Mouse (Mus musculus) ES-CJ7 (cell line): ENCODE results near the gene Ap1s2.

Experiments used
- DNase-seq: peaks from one replicate; pipeline ENCODE4 v3.0.0; 2011; ENCODE audit warnings: low read depth, low spot score

Ap1s2 gene

DNA sequence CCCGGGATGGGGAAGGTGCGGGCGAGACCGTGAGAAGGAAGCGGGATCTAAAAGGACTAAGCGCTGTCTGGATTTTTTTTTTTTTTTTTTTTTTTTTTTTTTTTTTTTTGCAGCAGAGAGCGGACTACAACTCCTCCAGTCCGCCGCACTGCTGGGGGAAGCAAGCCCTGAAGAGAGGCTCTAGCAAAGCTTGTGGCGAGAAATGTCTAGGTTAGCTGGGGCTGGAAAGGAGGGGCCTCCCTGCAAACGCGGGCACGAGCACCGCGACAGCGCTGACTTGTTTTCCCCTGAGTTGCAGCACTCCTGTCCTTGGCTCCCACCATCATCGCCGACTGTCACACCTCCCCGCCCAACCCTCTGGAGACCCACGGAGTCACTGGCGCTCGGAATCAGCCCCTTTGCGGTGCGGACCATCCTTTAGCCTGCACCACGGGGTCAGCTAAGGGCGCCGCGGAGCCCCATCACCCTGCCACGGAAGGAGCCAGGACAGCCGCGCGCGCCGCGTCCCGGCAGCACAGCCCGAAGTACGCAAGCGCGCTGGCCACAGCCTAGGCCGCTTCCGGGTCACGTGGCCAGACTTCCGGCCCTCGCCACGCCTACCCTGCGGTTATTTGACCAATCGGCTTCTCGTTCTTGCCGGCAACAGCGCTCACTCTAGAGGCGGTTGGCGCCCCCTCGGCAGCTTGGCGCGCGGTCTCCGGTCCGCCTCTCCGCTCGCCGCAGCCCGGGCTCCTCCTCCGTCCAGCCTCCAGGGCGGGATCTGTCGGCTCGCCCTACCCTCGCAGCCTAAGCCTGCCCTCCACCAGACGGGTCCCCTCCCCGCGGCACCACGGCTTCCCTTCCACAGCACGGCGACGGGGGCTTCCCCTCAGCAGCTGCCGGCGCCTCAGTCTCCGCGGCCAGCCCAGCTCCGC, at the start of gene Ap1s2:
Ap1s2 (plus strand) TSS at position 681 of the 914 bp plus-strand sequence.
- DNase-seq = peak; percentile 91

DNA sequence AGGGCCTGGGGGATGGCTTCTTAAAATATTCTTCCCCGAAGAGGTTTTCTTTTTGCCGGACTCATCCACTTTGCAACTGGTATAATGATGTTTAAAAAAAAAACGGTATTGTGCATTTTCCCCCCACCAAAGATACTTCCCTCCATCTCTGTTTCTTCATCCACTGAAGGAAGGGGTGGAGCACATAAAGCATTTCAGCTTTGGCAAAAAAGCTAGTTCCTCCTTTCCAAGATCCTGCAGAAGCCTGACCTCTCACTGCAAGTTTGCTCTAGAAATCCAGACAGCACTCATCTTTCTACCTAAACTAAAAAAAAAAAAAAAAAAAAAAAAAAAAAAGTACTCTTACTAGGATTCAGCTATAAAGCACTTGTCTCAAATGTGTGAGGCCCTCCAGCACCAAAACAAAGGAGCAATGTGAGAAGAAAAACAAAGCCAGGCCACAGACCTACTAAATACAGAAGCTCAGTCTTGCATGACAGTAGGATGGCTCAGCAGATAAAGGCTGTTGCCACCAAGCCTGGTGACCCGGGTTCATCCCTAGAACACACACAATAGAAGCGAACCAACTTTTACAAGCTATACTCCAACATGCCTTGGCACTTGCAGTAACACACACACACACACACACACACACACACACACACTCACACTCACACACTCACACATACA, 41.0 kb upstream of the Ap1s2 start:
- no peak for DNase-seq

DNA sequence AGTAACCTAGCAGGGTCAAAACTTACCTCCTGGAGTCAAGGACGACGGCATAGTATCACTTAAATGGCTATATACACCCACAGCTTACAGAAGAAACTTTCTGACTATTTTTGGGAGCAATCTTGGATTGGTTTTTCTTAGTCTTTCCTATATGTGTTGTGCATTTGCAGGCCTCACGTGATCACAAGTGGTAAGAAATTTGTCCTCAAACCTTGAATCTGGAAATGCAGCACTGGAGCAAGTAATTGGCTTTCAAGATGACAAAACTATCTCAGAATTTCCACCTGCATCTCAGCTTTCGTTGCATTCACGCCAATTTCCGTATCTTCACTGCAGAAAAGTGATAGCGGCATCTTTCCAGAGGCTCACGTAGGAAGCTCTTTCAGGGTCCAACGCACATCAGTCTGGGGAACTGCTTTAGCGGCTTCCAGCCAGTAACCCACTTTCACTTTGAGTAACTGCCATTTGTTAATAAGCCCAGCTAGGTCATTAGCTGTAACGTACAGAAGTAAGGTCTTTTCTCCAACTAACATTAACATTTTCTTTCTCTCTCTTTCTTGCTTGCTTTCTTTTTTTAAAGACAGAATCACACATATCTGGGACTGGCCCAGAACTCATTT, 40.0 kb upstream of the Ap1s2 start:
- no peak for DNase-seq

DNA sequence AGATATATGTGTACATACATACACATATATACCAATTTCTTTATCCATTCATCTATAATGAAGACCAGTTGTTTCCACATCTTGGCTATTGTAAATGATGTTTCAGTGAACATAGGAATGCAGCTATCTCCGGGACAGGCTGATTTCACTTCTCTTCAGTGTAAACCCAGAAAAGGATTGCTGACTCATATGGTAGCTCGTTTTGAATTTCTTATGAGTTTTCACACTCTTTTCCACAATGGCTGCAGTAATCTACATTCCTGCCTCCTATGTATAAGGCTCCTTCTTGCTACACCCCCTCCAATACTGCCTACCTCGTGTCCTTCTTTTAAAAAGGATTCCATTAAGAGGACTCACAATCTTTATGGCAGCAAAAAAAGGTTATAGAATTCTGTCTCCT, 32.9 kb upstream of the Ap1s2 start:
- no peak for DNase-seq

DNA sequence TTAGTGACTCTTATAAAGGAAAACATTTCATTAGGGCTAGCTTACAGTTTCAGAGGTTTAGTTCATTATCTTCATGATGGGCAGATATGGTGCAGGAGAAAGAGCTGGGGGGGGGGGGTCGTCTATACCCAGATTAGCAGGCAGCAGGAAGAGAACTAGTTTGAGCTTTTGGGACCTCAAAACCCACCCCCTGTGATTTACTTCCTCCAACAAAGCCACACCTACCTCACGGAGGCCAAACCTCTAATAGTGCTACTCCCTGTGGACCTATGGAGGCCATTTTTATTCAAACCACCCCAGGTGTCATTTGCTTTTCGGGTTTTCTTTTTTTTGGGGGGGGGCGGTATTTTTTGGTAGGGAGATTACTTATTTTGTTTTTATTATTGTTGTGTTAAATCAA, 32.2 kb upstream of the Ap1s2 start:
- peak; percentile 9 for DNase-seq

DNA sequence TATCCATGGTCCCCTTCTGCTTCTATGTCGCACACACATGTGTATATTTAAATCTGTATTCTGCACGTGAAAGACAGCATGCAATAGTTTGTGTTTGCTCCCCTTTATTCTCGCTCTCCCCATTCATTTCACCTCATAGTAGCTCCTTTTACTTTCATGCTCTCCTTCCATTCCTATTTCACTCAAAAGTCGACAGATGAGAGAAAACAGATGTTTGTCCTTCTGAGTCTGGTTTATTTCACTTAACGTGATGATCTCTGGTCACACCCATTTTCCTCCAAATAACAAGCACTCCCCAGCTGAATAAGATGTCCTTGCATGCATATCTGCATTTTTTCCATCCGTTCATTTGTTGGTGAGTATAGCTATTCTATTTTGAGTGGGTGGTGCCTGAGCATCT, 29.8 kb upstream of the Ap1s2 start:
- no peak for DNase-seq

DNA sequence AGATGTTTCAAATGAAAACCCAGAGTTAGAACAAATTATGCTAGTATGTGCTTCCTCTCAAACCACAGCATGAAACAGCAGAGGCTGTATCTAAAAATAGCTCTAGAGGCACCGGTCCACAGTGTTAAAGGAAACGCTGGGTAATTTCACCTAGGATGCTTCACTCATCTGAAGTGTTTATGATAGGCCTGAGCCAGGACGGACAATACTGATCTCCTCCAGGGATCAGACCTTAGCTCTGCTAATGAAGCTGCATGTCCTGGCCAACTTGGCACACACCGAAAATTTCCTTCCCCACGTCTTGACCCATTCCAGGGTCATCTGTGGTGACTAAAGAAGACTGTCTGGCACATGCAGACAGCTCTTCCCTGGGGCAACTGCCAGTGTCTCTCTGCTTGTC, 29.4 kb upstream of the Ap1s2 start:
- DNase-seq = no peak

DNA sequence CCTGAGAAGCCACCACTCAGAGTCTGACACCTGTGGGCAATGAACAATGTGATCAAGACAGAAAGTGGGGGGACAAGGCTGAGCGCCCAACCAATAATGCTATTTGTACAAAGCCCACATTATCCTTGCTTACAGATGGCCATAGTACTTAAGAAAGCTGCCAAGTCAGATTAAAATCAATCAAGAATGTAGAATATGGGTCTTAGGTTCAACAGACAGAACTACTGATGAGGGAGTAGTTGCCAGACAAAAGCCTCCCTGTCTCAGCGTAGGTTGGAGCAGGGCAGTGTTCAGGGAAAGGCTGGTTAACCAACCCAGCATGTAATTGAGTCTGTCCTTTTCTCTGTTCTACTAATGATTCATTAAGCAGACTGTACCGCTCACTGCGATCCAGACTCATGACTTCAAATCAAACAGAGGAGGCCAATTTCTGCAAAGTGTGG, 23.3 kb upstream of the Ap1s2 start:
- DNase-seq = no peak

DNA sequence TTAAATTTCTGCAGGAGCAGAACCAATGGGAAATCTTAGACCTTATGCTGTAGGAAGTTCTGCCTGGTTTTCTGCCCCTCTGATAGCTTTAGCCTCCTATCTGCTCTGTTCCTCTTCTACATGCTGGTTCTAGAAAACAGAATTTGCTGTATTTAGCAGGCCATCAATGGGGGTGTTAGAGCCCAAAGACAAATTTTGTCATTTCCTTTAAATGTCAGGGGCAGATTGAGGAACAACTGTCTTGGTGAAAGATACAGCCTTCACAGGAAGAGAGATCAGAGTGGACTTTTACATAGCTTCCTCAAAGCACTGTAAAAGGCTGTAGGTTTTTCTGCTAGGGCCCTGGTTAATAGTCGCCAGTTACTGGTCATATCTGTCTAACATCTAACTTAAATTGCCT, 11.5 kb upstream of the Ap1s2 start:
- no peak for DNase-seq

DNA sequence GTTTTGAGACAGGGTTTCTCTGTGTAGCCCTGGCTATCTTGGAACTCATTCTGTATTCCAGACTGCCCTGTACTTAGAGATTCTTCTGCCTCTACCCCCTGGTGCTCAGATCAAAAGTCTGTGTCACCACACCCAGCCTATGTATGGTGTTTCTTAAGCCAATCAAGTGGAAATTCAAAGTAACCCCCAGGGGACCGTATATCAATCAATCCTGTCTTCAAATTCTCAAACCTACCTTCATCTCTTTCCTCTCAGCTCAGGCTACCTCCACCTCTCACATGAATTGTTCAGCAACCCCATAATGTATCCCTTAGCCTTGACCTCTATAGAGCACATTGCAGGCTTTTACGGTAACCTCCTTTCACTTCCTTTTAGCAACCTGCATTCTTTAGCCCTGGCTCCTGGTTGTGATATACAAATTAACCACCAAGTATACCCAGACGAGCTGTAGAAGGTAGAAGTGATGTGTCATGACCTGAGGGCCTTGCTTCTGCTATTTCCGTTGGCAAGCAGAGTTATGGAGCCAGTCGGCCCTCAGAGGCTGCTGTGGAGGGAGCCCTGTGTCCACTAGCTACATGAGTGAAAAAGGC, 9.3 kb upstream of the Ap1s2 start:
- DNase-seq = peak; percentile 60

DNA sequence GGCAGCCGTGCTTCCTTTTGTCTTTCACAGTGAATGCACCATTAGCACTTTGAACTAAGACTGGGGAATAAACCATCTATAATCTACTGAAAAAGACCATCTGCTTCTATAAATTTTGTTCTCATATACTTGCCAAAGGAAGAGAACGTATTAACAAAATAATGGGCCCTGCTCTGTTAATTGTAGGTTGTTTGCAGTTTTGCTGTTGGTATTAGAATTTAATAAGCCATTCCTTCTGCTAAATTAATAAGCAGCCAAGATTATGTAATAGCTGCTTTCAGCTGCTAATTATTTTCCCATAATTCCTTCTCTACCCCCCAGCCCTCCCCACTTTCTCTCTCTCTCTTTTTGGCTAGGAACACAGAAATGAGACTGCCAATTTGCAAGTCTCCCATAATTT, 2.0 kb upstream of the Ap1s2 start:
- DNase-seq = no peak

DNA sequence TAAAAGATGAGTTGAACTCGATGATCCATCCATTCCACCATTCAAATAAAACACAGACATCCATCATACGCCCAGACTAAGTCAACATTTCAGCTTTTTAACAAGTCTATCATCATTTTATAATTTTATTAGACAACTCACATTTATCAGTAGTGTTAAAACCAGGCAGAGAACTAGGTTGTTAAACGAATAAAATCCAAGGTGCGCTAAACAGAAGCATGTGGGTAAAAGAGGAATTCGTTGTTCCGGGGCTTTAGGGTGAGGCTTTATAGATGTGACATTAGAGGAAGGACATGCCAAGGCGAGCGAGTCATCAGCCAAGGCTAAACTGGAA, 847 bp upstream of the Ap1s2 start:
- DNase-seq = no peak

DNA sequence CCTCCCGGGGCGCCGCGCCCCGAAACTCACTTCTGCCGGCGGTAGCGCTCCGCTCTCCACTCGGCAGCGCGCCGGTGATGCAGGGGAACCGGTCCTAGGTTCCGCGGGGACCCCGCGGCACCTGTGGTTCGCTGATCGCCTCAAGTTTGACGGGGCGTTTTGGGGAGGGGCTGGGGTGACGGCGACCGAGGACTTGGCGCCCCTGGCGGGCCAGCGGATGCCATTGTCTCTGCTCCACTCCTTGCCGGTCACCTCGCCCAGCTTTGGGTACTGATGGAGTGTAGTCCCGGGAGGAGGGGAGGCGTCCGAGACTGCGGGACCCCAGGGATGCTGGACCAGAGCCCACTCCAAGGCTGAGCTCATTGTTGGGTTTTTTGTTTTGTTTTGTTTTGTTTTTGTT, 564 bp downstream of the Ap1s2 start:
- peak; percentile 27 for DNase-seq

DNA sequence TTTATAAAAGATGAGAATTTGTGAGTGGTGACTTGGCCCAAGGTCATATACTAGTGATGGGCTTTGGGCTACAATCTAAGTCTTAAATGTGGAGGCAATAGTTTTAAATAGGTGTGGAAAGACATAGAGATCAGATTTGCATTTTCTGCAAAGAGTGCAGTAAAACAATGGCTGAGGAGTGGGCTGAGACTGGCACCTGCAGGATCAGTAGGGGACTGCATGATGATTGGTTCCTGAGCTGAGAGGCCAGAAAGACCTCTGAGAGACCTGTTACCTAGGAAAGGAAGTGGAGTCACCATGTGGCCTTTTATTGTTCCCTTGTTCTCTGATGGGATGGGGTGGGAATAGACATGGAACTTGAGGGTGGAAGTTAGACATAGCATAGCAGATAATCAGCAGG, 4.0 kb downstream of the Ap1s2 start:
- DNase-seq = peak; percentile 43

DNA sequence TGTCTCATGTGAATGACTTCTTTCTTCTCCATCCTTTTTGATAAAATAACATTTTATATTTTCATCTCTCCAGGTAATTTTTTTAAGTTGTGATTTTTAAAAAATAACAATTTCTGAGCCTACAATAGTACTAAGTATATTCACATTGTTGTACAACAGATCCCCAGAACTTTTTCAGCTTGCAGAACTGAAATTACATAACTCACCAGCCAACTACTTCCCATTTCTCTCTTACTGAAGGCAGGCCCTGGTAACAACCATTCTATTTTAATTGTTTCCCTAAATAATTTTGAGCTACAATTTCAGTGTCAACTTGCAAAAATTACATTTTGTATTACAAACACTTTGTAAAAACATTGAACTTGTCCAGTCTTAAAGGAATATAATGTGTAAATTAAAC, 20.7 kb downstream of the Ap1s2 start:
- DNase-seq = no peak

DNA sequence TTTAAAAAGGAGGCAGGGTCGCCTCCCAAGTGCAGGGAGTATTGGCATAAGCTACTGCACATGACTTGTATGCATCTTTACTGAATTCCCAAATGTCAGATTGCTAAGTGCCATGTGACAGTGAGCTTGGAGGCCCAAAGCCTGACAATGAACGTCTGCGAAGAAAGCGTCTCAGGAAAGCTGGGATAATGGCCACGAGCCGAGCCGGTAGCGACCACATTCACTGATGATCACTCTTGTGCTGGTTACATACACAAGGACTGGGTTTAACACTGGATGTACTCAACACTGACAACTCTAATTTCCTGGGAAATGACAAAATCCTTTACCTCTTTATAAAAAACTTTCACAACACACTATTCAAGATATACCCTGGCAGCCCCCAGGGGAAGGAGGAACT, 25.9 kb downstream of the Ap1s2 start:
- DNase-seq = no peak

DNA sequence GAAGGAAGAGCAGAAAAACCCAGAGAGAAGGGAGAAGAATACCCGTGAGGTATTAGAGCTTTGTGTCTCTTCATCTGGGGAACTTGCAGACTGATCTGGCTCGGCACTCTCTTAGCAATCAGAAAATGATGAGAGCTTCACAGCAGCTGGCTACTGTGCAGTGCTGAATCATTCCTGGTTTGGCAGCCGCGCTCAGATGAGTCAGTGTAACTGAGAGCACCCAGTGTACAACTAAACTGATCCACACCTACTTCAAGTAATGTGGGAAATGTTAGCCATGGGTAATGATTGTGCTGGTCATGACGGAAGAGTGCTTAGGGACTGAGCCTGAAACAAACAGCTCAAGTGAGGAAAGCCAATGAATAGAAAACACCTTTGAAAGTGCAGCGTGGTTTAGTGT, 29.8 kb downstream of the Ap1s2 start:
- no peak for DNase-seq

DNA sequence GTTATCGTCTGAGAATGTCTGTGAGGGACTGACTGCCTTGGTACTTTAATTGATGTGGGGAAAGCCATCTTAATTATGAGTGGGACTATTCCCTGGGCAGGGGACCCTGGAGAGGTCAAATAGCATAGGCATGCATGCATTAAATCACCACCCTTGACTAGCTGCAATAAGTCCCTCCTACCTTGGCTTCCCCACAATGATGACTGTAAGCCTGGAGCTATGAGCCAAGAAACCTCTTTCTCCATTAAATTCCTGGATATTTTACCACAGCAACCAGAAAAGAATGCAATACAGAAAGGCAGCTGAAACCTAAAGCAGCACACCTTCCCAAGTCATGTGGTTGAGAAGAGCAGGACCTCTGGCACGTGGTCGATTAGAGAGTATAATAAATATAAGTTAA, 35.6 kb downstream of the Ap1s2 start:
- no peak for DNase-seq

DNA sequence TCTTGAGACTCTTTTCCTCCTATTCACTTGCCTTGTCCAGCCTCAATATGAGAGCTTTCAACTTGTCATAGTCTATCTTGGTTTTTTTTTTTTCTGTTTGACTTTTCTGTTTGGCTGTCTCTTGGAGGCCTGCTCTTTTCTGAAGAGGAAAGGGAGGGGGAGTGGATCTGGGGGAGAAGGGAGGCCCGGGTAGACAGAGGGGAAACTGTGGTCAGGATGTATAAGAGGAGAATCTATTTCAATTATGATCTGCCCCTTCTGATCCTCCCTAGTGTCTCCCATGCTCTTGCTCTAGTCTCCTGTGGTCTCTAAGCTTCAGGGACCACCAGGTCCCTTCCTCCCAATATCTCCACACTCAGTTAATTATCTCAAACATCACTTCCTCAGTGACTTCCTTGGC, 42.8 kb downstream of the Ap1s2 start:
- no peak for DNase-seq

DNA sequence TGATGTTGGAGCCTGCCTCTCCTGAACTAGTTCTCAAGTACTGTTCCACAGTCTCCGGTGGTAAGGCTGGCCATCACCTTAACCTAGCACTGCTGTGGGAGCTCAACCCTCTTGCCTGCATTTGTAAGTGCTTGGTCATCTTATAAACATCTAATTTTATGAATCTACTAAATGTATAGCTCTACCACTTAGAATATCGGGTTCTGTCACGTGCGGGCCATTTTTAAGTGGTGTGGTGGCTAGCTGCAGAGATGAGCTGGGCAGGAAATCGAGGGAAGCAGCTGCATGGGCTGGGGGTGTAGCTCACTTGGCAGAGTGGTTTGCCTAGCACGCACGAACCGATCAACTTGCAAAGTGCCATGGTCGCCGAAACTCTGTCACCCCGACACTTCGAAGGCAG, 48.6 kb downstream of the Ap1s2 start:
- DNase-seq = no peak

DNA sequence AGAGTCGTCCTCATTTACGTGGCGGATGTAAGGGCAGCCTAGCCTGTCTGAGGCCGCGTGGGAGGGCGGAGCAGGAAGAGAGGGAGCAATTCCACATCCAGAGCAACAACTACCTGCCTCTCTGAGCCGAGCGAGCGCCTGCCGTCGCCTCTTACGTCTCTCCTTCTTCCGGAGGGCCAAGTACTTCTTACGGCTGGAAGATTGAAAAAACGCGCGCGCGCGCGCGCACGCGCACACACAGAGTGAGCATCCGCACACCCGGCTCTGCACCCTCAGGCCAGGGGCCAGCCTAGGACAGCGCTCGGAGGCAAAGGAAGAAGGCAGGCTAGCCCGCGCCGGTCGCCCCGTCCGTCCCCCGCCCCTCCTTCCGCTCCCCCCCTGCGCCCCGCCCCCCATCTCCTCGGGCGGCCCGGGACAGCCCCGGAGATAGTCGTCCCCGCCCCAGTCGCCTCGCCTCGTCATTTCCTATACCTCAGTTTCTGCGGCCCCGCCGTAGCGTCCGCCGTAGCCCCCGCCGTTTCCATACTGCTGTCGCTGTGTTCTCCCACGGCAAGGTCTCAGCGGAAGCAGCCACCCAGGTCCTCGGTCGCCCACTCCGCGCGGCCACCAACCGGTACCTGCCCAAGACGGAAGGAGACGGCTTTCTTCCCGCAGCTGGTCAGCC, 49.1 kb downstream of the Ap1s2 start:
- peak; percentile 72 for DNase-seq

DNA sequence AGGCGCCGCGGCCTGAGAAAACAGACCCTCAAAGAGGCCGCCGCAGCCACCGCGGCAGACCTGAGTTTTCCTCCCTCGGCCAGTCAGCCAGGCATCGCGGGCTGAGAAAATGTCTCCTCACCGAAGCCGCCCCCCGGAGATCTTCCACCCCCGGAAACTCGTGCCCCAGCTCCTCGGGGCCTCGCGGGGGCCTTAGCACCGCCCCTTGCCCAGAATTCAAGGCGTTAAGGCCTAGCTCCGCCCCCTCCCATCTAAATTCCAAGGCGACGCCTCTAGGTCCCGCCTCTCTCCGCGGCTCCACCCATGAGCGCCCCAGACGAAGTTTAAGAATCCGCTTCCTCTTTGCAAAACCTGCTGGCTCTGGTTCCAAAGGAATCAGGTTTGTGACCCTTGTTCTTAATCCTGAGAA, 49.7 kb downstream of the Ap1s2 start, which contains the start of gene Zrsr2:
Zrsr2 (minus strand) TSS at position 195 of the 409 bp plus-strand sequence.
- peak; percentile 91 for DNase-seq
